Mouse (Mus musculus) liver, embryonic 16.5 days (tissue): Measurements from ENCODE around the gene Aplf. TPM values are rescaled to one million over a fixed set of nuclear protein-coding genes. Genes with fewer than 3 reads are reported as not detected.
"Not testable (repeated sequence)": the region's sequence is repeated elsewhere in the genome, so short reads cannot be mapped to it uniquely, and the experiment has no call there.

ENCODE experiments used
- ATAC-seq: fragments of 200-750 bp; cut with Nextera tagmentation; 2 replicates; pipeline ENCODE4 v1.8.0; 2017; ENCODE audit warnings: low read depth, mild to moderate bottlenecking, moderate number of reproducible peaks, moderate library complexity
- H3K27ac ChIP-seq: fragments of 300-500 bp; sonication (generic); 2 replicates; pipeline ENCODE4 v1.5.1; 2014; ENCODE audit warnings: mild to moderate bottlenecking, low read length
- H3K27me3 ChIP-seq: fragments of 300-500 bp; sonication (generic); 2 replicates; pipeline ENCODE4 v1.6.1; 2014; ENCODE audit warnings: low read depth, low read length, mixed read lengths; ENCODE audit not compliant: control insufficient read depth, insufficient read depth
- H3K36me3 ChIP-seq: fragments of 300-500 bp; sonication (generic); 2 replicates; pipeline ENCODE4 v1.6.1; 2014; ENCODE audit warnings: mild to moderate bottlenecking; ENCODE audit not compliant: control insufficient read depth, insufficient read depth
- H3K4me1 ChIP-seq: fragments of 300-500 bp; sonication (generic); 2 replicates; pipeline ENCODE4 v1.6.1; 2014; ENCODE audit warnings: low read depth, low read length, mixed read lengths; ENCODE audit not compliant: control insufficient read depth
- H3K4me2 ChIP-seq: fragments of 300-500 bp; sonication (generic); 2 replicates; pipeline ENCODE4 v1.6.1; 2014; ENCODE audit warnings: low read depth, low read length, mixed read lengths
- H3K4me3 ChIP-seq: fragments of 300-500 bp; sonication (generic); 2 replicates; pipeline ENCODE4 v1.5.1; 2014; ENCODE audit warnings: low read depth, mild to moderate bottlenecking, low read length
- H3K9ac ChIP-seq: fragments of 300-500 bp; sonication (generic); 2 replicates; pipeline ENCODE4 v1.6.1; 2014; ENCODE audit warnings: low read depth, low read length
- H3K9me3 ChIP-seq: fragments of 300-500 bp; sonication (generic); replicated peaks from 2 replicates; pipeline ENCODE4 v1.6.1; 2016; ENCODE audit warnings: low read length; ENCODE audit not compliant: control insufficient read depth
- WGBS: fragments of 180-500 bp; shearing (Covaris S2); extraction: QIAGEN DNeasy Blood & Tissue Kit; methylation state at CpG from one replicate; pipeline ENCODE4 v1.1.7; 2014; ENCODE audit not compliant: insufficient replicate concordance; 5-methylcytosine and 5-hydroxymethylcytosine counted together
- polyA plus RNA-seq: library from polyadenylated mRNA; unstranded; fragments of >200 nt; fragmentation: Nextera tagmentation; extraction: Ambion mirVana; gene quantifications from 2 replicates; pipeline ENCODE4 v1.2.1, GENCODE M21; 2015

Aplf gene
- polyA plus RNA-seq, 1 experiment from 2014 or later: 13.9 TPM

DNA sequence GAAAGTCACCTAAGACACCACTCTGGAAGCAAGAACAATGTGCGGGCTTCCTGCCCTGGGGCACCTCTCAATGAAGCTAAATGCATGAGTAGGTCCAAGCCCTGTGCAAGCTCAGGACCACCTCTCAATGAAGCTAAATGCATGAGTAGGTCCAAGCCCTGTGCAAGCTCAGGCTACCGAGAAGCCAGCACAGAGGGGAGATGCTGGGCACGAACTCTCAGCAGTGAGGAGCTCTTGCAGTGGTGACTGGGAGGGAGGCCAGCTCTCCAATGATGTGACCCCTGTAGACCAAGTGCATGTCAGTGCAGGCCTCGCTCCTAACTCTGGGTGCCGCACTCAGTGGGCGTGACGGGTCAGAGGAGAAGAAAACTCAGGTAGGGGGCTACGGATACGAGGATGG is 19.3 kb downstream of the Aplf start:
- H3K36me3 ChIP-seq: peaks cover 16% of the 10 kb centered on the region
- no peak overlapping the region for H3K4me2 ChIP-seq
- no peaks in the 10 kb centered on the region; the same call in 1 of the 2 replicates for H3K4me1 ChIP-seq
- H3K27ac ChIP-seq: no peak overlapping the region
- no peaks in the 10 kb centered on the region for H3K27me3 ChIP-seq
- no peak overlapping the region for H3K4me3 ChIP-seq
- H3K9me3 ChIP-seq: no peaks in the 10 kb centered on the region
- no peak overlapping the region for H3K9ac ChIP-seq
- WGBS: 89% methylated on average over 9 of the region's 9 CpGs
- no peak for ATAC-seq

GRCm38 (mm10) chr6:87651787-87652186 is 20.2 kb downstream of the Aplf start:
- 68% methylated on average over 5 of the region's 5 CpGs for WGBS
- H3K4me2 ChIP-seq: no peak overlapping the region
- no peak overlapping the region for H3K27ac ChIP-seq
- H3K36me3 ChIP-seq: peaks cover 15% of the 10 kb centered on the region
- no peak for ATAC-seq
- H3K4me1 ChIP-seq: no peaks in the 10 kb centered on the region; the same call in 1 of the 2 replicates
- H3K27me3 ChIP-seq: no peaks in the 10 kb centered on the region
- no peaks in the 10 kb centered on the region for H3K9me3 ChIP-seq
- no peak overlapping the region for H3K4me3 ChIP-seq
- H3K9ac ChIP-seq: no peak overlapping the region

DNA sequence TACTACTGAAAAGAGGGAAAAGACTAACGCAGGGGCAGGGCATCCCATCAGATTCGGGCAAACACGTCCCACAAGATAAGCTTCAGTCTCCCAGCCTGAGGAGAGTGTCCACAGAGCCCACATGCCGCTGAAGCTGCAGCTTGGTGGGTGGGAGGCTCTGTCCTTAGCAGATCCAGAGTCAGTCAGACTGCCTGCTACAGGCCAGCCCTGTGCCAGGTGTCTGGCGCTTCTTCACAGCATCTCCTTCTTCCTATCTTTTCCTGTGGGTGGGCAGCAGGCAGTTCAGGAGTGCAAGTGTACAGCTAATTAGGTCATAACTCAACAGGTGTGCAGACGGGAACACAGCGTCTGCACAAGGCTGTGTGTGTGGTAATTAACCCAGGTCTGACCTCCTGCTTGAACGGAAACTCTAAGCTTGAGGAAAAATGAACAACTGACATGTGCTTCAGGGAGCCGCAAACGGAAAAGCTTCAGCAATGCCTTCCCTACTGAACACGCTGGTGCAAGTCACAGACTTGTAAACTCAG is 33.8 kb downstream of the Aplf start:
- Histone ChIP-seq H3K27ac (no peak overlapping the region), H3K4me3 (no peak overlapping the region), H3K4me1 (no peaks in the 10 kb centered on the region), H3K9ac (no peak overlapping the region), H3K4me2 (no peak overlapping the region), H3K36me3 (peaks cover 7% of the 10 kb centered on the region; the same call in 1 of the 2 replicates), H3K27me3 (no peaks in the 10 kb centered on the region), H3K9me3 (no peaks in the 10 kb centered on the region)
- 79% methylated on average over 11 of the region's 11 CpGs for WGBS
- no peak for ATAC-seq

- H3K4me2 ChIP-seq: no peak overlapping the region
- peaks cover 11% of the 10 kb centered on the region; the same call in 1 of the 2 replicates for H3K36me3 ChIP-seq
- H3K9me3 ChIP-seq: no peaks in the 10 kb centered on the region
- no peaks in the 10 kb centered on the region for H3K27me3 ChIP-seq
- H3K27ac ChIP-seq: no peak overlapping the region
- H3K4me1 ChIP-seq: no peaks in the 10 kb centered on the region
- WGBS: 80% methylated on average over 4 of the region's 4 CpGs
- no peak overlapping the region for H3K9ac ChIP-seq
- H3K4me3 ChIP-seq: no peak overlapping the region
- no peak for ATAC-seq
Observed at GRCm38 (mm10) chr6:87632176-87632575, 39.8 kb downstream of the Aplf start.

DNA sequence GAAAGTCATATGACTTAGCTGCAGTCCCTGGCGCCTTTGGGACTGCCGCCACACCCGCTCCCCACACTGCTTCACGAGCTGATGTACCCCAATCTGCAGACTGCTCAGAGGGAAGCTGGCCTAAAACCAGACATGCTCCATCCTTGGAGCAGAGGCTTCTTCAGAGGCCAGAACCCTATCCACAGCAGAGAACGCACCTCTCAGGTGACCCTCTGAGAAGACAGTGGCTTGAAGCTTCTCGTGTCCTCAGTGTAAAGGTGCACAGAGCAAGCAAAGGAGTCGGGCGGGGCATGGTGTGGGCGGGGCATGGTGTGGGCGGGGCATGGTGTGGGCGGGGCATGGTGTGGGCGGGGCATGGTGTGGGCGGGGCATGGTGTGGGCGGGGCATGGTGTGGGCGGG is 43.1 kb downstream of the Aplf start:
- H3K4me2 ChIP-seq, H3K27ac ChIP-seq, ATAC-seq, H3K27me3 ChIP-seq, H3K4me3 ChIP-seq, H3K9me3 ChIP-seq, H3K4me1 ChIP-seq, H3K9ac ChIP-seq: not testable (repeated sequence)
- H3K36me3 ChIP-seq: peaks cover 11% of the 10 kb centered on the region; the same call in 1 of the 2 replicates
- WGBS: 76% methylated on average over 13 of the region's 15 CpGs

- no peak for ATAC-seq
- WGBS: 85% methylated on average over 3 of the region's 3 CpGs
Observed at GRCm38 (mm10) chr6:87623151-87623550, 48.8 kb downstream of the Aplf start.

GRCm38 (mm10) chr6:87621281-87621680 is 50.7 kb downstream of the Aplf start:
- no peak for ATAC-seq
- WGBS: 60% methylated on average over 3 of the region's 3 CpGs
- Histone ChIP-seq H3K9me3 (no peaks in the 10 kb centered on the region), H3K4me3 (no peak overlapping the region), H3K4me2 (no peak overlapping the region), H3K4me1 (no peaks in the 10 kb centered on the region), H3K27ac (no peak overlapping the region), H3K9ac (no peak overlapping the region), H3K27me3 (no peaks in the 10 kb centered on the region), H3K36me3 (no peaks in the 10 kb centered on the region)

More at GRCm38 (mm10) chr6:87623151-87623550, 48.8 kb downstream of the Aplf start:
- Histone ChIP-seq H3K27me3 (no peaks in the 10 kb centered on the region), H3K27ac (no peak overlapping the region), H3K4me1 (no peaks in the 10 kb centered on the region), H3K36me3 (no peaks in the 10 kb centered on the region), H3K4me2 (no peak overlapping the region), H3K4me3 (no peak overlapping the region), H3K9ac (no peak overlapping the region), H3K9me3 (no peaks in the 10 kb centered on the region)

DNA sequence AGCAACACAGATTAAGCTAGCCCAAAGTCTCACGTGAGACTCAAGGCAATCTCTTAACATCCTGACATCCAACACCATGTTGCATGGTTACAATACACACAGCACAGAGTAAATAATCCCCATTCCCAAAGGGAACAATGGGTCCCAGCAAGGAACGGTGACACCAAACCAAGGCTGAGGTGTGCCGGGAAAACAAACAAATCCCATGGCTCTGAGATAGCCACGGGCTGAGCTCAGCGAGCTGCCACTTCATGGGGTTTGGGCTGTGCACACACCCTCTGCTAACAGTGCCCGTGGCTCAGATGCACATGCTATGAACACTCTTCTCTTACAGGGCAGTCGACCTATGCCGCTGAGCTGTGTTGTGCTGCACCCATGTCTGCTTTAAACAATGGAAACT is 54.0 kb downstream of the Aplf start:
- Histone ChIP-seq H3K36me3 (no peaks in the 10 kb centered on the region), H3K9ac (no peak overlapping the region), H3K27ac (no peak overlapping the region), H3K4me3 (no peak overlapping the region), H3K4me2 (no peak overlapping the region), H3K9me3 (no peaks in the 10 kb centered on the region), H3K4me1 (no peaks in the 10 kb centered on the region; the same call in 1 of the 2 replicates), H3K27me3 (no peaks in the 10 kb centered on the region)
- no peak for ATAC-seq
- WGBS: 50% methylated on average over 8 of the region's 8 CpGs

- no peaks in the 10 kb centered on the region; the same call in 1 of the 2 replicates for H3K4me1 ChIP-seq
- no peak overlapping the region for H3K27ac ChIP-seq
- no peak overlapping the region for H3K4me3 ChIP-seq
- ATAC-seq: no peak
- no peaks in the 10 kb centered on the region for H3K36me3 ChIP-seq
- H3K27me3 ChIP-seq: no peaks in the 10 kb centered on the region
- H3K4me2 ChIP-seq: no peak overlapping the region
- no peaks in the 10 kb centered on the region for H3K9me3 ChIP-seq
- WGBS: 81% methylated on average over 14 of the region's 14 CpGs
- no peak overlapping the region for H3K9ac ChIP-seq
Observed at GRCm38 (mm10) chr6:87615696-87616083, 56.3 kb downstream of the Aplf start.
